Mouse (Mus musculus): ENCODE data around the gene Cryzl2. TPM values are rescaled to one million over a fixed set of nuclear protein-coding genes. Genes with fewer than 3 reads are reported as not detected.

Cryzl2 gene
- total RNA-seq, 1 experiment from 2014 or later, result 0.93 TPM

DNA sequence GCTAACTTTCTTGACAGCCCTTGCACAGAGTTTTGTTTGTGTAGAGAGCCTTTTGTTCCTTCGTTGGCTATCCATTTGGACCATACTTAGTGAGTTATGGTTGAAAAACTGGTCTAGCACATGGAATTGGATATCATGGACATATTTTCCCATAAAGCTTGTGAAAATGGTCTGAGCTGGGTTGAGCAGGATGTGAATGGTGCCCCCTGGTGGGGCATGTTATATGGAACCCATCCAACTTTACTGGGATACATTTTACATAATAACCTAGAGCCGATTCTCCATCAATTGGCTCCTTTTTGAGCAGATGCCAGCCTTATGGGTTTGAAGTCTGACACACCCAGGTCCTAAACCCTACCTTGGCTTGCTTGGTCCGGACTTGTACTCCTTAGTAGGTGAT, 6.8 kb downstream of the Cryzl2 start:
- ATAC-seq (ENCODE audit: extremely low read depth, insufficient number of reproducible peaks, low FRiP score, poor library complexity, severe bottlenecking), result no peak

DNA sequence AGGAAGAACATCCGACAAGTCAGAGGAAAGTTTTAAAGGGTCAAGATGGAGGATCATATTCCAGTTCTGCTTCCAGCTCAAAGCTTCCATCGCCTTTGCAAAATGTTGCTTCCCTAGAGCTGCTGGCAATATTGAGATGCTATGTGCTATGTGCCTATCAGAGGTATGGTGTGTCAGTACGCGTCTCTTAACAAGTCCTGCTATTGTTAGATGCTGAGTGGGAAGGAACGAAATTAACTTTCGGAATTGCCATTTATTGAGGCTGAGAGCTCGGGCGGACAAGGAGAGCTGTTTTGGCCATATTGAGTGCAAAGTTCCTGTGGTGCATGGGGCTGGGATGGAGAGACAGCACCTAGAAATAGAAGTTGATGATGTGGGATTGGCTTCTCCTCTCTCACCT, 9.5 kb downstream of the Cryzl2 start:
- ATAC-seq (ENCODE audit: extremely low read depth, insufficient number of reproducible peaks, low FRiP score, poor library complexity, severe bottlenecking), result no peak

DNA sequence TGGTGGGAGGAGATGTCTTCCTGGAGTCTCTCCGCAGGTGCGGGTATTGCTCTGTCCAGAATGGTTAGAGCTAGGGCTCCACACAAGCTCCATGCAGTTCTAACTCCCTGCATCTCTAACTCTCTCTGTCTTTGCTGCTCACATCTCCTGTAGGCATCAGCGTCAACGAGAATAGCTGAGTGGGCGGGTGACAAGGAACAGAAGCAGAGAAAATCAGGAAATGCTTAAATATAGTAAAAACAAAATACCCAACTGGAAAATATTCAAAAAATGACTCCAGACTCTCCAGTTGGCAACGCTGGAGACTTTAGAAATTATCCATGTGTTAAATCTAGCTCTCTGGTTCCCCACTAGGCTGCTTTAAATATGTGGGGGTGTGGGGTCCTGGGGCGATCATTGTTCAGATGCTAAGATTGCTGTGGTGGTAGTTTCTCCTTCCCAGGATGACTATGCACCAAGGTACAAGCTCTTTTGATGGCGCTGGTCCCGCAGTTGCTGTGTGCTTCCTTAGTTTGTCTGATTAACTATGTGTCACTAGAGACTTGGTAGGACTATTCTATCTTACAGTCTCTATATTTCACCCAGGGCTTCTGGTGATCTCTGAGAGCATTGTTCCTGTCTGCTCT, 12.5 kb downstream of the Cryzl2 start:
- ATAC-seq (ENCODE audit: extremely low read depth, insufficient number of reproducible peaks, low FRiP score, poor library complexity, severe bottlenecking), result no peak

DNA sequence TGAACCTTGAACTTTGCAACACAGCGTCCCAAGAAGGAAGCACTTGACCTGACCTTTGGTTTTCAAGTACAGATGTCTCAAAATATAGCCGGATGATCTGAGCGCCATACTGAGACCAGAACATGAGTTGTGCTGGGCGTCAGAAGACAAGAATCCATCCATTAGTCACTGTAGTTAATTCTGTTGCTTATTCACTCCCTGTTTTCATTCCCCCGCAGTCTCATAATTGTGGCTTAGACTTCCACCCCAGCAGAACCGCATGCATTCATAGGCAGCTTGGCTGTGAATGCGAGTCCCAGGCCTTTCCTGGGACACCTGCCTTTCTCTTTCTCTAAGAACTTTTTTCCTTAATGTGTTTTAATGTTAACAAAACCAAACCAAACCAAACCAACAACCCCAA, 14.3 kb downstream of the Cryzl2 start:
- no peak for ATAC-seq (ENCODE audit: extremely low read depth, insufficient number of reproducible peaks, low FRiP score, poor library complexity, severe bottlenecking)

DNA sequence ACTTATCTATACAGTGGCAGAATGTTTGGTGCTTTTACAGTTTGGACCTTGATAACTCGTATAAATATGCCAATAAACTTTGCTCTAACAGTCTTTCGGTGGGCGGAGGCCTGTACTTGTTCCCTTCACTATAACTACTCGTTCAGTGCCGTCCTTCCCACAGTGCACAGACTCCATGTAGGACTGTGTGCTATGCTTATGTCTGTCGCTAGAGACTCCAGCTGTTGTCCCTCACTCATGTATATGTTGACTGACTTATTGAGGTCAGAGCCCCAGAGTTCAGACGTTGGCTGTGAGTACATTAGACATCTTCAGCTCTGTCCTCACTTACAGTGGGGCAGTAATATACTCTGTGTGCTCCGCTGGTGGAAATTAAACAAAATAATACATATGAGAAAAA, 16.5 kb downstream of the Cryzl2 start:
- no peak for ATAC-seq (ENCODE audit: extremely low read depth, insufficient number of reproducible peaks, low FRiP score, poor library complexity, severe bottlenecking)

DNA sequence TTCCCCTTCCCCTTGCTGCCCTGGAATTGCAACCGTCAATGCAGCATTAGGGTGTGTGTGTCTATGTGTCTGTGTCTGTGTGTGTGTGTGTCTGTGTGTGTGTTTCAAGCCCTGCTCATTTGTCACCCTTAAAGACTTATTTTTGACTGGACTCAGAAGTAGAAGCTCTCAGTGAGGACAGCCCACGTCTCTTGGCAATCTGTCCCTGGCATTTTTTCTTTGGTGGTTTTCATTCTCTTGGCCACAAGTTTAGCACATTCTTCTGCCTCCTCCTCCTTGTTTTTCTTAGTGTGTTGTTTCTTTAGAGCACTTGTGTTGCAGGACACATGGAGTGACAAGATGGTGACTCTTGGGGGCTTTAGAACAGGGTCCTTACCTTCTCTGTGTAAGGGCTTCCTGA, 17.9 kb downstream of the Cryzl2 start:
- no peak for ATAC-seq (ENCODE audit: extremely low read depth, insufficient number of reproducible peaks, low FRiP score, poor library complexity, severe bottlenecking)

DNA sequence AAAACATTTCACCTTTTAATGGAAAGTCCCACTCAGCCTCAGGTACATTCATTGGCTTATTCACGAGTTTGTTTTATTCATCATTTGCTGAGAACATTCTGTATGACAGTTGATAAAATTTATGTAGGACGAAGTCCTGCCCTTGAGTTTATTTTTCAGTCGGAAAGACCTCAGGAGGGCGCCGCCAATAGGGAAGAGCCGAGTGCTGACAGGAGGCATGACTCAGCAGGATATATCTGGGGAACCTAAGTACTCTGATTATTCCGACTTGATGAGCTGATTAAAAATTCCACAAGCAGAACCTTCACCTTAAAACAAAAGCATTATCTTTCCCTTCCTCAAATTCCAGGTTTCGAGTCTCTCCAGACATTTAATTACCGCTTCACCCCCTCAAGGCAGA, 21.7 kb downstream of the Cryzl2 start:
- no peak for ATAC-seq (ENCODE audit: extremely low read depth, insufficient number of reproducible peaks, low FRiP score, poor library complexity, severe bottlenecking)

DNA sequence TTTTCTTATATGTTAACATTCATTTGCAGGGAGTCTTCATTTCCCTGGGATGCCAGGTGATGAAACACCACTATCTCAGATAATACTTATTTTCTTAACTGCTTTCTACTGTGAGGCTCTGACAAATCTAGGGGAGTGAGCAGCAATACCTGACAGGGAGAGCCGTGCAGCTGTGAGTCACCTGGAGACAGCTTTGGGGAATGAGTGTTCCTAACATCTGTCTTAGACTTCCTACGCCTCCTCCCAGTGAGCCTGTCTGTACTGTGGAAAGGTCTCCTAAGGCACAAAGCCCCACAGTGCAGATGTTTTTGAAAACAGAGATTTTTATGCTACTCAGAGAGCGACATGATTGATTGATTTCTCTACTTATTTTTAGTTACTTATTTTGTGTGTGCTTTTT, 22.5 kb downstream of the Cryzl2 start:
- no peak for ATAC-seq (ENCODE audit: extremely low read depth, insufficient number of reproducible peaks, low FRiP score, poor library complexity, severe bottlenecking)

DNA sequence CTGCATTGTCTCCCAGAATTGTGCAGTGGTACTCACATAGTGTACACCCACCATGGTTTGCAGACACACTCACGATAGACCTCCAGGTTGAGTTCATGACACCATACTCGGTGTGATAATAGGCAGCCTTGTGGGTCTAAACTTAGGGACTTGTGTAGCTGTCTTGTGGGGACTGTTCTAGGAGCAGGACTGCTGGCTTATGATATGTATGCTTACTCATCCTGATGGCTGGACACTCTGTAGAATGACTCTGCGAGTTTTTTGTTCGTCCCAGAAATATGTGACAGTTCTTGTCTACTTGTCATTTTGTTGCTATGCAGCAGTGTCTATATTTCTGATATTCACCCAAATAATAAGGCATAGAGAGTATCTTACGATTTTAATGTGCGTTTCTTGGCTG, 23.3 kb downstream of the Cryzl2 start:
- ATAC-seq (ENCODE audit: extremely low read depth, insufficient number of reproducible peaks, low FRiP score, poor library complexity, severe bottlenecking), result no peak

DNA sequence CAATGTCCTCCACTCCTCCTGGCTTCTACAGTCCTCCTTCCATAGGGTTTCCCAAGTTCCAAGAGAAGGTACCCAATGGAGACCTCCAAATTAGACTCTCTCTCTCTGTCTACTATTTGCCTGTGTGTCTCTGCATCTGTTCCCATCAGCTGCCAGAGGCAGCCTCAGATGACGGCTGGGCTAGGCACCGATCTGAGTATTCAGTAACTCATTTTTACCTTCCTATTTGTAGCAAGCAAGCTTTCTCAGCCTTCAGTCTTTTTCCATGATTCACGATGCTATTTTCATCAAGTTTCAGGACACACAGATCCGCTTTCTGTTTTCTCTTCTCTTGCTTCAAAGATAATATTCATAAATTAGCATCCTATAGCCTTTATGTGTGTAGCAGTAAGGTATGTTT, 25.8 kb downstream of the Cryzl2 start:
- ATAC-seq (ENCODE audit: extremely low read depth, insufficient number of reproducible peaks, low FRiP score, poor library complexity, severe bottlenecking), result no peak

DNA sequence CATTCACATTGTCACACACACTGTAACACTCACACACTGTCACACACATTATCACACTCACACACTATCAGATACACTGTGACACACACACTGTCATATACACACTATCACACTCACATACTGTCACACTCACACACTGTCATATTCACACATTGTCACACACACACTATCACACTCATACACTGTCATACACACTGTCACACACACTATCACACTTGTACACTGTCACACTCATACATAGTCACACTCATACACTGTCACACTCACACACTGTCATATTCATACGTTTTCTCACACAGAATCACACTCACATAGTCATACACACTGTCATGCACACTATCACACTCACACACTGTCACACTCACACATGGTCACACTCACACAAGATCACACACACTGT, 42.3 kb downstream of the Cryzl2 start:
- ATAC-seq (ENCODE audit: extremely low read depth, insufficient number of reproducible peaks, low FRiP score, poor library complexity, severe bottlenecking), result no peak

DNA sequence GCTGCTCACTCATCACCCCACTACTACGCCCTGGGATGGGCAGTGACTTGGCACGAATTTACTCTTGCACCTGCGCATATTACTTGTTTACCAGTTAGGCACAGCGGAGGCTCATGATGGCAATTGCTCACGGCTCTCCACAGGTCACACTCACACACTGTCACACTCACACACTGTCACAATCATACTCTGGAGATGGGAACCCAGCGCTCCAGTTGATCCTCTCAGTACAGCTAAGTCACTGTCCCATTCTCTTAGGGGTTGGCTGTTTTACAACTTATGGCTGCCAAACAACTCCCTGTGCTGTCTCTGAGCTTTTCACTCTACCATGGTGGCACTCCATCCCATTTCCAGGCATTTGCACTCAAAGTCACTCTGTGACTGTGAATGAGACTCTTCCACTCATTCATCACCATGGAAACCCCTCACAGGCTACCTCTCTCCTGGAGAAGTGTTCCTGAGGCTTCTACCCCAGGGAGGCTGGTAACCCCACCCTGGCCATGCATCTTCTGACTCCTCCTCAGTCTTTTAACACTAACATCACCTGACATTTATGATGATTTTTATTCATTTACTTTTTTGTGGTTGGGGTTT, 43.1 kb downstream of the Cryzl2 start:
- ATAC-seq (ENCODE audit: extremely low read depth, insufficient number of reproducible peaks, low FRiP score, poor library complexity, severe bottlenecking), result no peak

DNA sequence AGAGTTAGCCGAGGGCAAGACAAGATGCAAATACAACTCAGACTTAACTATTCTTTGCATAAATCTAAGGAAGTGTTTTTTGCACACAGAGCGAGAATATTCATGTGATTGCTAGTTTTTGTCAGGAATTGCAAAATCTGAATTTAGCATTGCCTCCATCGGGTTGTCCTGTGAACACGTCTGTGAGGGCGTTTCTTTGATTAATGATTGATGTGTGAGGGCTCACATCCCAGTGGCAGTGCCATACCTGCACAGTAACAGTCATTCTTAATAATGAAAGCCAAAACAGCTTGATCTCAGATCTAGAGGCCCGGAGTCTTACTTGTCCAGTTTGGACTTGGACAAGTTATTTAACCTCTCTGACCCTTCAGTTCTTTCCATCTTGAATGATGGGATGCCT, 44.7 kb downstream of the Cryzl2 start:
- ATAC-seq (ENCODE audit: extremely low read depth, insufficient number of reproducible peaks, low FRiP score, poor library complexity, severe bottlenecking), result no peak

DNA sequence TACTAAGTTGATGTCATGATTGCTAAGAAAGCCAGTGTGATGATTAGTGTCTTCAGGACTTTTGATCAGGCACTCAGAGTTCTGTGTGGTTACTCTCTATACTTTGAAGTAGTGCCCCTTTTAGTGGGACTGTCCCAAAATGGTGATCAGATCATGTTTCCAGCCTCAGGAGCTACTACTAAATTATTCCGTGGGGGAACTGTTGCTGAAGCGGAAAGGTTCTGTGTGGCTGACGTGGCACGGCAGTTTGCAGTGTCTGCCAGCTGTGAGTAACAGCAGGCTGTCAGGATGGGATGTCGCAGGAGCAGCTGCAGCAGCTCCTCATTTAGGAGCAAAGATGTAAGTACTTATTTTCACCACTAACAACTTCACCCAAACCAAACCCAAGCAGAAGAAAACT, 48.1 kb downstream of the Cryzl2 start, which contains the start of gene Sec16b:
Gene Sec16b, plus strand, starts transcription at position 207 of the 400 bp plus-strand sequence.
- ATAC-seq (ENCODE audit: extremely low read depth, insufficient number of reproducible peaks, low FRiP score, poor library complexity, severe bottlenecking), result no peak

DNA sequence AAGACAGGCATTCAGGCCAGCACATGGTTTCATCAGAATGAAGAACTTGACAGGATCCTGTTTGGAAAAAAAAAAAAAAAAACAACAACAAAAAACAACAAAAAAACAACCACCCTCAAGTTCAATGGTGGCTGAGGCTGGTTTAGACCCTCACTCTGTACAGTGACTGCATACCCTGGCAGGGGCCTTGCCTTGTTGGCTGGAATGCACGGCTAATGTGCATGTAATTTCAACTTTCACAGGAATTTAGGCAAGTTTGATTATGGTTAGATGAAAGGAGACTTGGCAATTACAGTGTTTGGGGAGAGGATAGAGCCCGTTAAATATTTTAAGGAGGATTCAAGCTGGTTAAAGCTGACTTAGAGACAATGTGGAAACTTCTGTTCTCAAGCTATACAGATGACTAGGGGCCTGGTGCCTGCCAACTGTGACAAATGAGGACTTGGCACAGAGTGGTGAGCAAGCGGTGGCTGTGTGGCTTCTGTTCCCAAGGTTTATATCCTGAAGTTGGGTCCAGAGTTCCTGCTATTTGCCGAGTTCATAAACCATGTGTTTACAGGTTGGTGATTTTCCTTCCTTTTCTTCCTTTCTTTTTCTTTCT, 48.7 kb downstream of the Cryzl2 start:
- ATAC-seq (ENCODE audit: extremely low read depth, insufficient number of reproducible peaks, low FRiP score, poor library complexity, severe bottlenecking), result no peak

DNA sequence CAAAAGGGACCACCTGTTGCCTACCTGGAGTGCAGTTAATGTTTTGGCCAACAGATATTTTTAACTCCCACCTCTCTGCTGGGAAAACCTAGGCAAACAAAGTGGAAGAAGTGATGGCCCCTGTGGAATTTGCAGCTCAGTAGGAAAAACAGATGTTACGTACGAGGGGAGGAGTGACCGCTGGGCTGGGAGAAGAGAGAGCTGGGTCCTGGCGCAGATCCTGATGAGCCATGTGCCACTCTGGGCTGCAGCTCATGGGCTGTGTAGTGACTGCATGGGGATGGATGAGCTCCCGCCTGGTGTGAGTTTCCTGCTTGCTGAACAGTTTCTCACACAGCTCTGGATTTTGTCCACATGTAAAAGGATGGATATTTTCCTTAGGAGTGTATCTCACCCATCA, 49.4 kb downstream of the Cryzl2 start:
- no peak for ATAC-seq (ENCODE audit: extremely low read depth, insufficient number of reproducible peaks, low FRiP score, poor library complexity, severe bottlenecking)

DNA sequence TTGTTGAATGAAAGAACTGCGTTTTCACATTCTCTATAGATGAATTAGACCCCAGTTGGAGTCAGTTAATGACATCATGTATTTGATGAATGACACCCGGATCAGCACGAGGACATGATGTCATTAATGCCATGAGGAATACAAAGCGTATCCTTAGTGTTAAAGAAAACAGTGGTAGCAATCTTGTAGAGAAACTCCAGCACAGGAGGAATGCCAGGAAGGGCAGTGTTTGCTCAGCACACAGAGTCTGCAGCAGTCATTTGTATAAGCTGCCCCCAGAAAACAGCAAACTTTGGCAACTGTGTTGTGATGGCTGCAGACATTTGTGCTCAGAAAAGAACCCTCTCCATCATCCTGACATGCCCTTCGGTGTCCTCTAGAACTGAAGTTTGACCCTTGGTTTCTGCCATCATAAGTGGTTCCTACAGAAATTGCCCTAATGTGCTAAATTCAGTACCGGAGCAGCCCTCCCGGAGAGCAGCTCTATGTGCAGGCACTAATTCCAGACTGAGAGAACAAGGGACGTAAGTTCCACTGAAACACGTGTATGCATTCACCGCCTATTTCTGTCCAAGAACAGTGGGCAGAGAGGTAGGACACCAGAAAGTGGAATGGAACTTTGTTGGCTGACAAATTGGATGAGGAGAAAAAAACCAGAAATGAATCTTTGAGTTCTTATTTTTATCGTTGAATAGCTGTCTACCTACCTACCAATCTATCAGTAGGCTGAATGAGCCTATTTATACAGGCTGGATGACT, 54.5 kb downstream of the Cryzl2 start:
- no peak for ATAC-seq (ENCODE audit: extremely low read depth, insufficient number of reproducible peaks, low FRiP score, poor library complexity, severe bottlenecking)

DNA sequence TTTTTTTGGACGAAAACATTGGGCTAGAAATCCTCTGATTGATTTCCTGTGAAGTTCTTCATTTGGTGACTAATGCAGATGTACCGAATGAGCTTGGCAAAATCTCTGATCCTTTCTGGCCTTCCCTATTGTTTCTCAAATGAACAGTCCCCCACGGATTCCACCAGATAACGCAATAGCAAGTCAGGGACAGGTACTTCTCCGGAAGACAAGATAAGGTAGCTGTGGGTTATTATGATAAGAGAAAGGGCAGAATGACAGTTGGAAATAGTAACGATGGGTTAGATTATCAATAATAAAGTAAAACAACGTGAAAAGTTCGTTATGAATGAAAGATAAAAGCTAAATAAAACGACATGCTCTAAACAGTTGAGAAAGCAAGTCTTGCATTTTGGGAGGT, 55.2 kb downstream of the Cryzl2 start:
- ATAC-seq (ENCODE audit: extremely low read depth, insufficient number of reproducible peaks, low FRiP score, poor library complexity, severe bottlenecking), result no peak

DNA sequence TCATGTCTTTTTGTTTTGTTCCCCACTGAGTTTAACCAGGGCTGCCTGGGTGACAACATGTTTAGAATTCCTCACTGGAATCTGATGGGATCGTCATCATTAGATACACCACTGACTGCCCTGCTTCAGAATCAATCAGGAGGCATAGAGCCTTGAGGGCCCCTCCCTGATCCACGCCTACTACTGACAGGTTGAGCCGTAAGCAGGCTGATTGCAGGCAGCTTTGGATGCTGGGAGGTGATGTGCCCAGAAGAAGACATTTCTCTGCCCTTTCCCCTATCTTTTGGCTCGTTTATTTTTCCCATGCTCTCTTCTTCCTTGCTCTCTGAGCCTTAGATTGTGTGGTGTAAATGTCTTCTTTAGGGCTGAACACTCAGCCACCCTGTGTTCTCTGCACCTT, 55.9 kb downstream of the Cryzl2 start:
- ATAC-seq (ENCODE audit: extremely low read depth, insufficient number of reproducible peaks, low FRiP score, poor library complexity, severe bottlenecking), result no peak

Data from neutrophil, adult 5-6 weeks (primary cell).